Mouse (Mus musculus): ENCODE data around the gene Lrrc29.

DNA sequence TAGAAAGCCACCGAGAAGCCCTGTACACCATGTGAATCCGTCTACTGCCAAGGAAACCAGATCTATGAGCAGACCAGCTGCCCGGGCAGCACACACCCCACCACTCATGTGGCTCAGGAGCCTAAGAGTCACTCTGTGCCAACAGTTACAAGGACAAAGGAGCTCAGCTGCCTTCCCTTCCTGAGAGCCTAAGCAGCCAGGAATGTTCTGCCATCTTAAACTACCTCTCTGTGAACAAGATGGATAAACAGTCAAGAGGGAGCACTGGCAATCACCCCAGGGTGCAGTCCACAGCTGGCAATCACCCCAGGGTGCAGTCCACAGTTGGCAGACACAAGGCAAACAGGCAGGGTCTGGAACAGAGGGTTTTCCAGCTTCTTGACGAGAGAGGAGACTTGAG, 8.1 kb downstream of the Lrrc29 start:
- TF ChIP-seq POLR2A (IDR thresholded peaks at IDR 0.05; ENCODE audit: low read depth, low read length) (no peak), CTCF (conservative IDR thresholded peaks at IDR 0.05; ENCODE audit: insufficient read depth, insufficient read length, low read depth, low read length) (no peak)
